Mouse (Mus musculus) frontal cortex, postnatal 14 days (tissue): ENCODE data around the gene Kif17.
"Not testable (repeated sequence)": the region's sequence is repeated elsewhere in the genome, so short reads cannot be mapped to it uniquely, and the experiment has no call there.

Experiments used
- DNase-seq, 2 experiments: peaks; one replicate each; pipeline ENCODE4 v3.0.0; 2022; ENCODE audit warnings: low spot score in 2 of 2

The Kif17 gene

DNA sequence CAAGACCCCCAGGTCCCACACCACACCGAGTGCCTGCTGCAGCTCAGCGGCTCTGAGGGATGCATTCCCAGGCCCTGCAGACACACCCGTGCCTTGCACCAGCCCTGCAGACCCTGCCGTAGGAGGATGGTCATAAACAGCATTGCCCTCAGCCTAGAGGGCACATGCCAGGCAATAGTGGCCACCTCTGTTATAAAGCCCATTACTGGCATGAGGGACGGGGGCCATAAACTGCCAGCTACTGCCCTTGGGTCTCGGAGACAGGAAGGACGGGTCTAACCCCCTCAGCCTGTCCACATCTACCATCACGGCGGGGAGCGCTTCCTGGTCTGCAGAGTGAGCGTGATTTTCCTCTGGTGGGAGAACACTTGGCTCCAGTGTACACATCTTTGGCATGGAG is 62.8 kb downstream of the Kif17 start:
- DNase-seq = no peak

DNA sequence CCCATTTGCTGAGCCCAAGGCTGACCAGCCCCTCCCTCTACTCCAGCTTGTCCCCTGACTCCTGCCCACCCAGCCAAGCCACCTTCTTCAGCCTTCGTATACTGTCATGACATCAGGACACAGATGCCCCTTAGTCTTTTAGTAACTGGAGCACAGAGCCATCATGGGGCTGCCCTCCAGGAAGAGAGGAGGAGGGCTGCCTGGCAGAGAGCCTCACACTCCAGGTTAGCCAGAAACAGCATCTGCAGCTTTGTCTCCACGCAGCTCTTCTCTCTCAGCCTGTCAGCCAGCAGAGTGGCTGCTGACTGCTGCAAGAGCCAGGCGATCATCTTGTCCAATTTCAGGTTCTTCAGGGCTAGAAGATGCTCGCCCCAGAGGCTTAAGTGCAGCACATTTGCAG is 63.6 kb downstream of the Kif17 start:
- DNase-seq = no peak

DNA sequence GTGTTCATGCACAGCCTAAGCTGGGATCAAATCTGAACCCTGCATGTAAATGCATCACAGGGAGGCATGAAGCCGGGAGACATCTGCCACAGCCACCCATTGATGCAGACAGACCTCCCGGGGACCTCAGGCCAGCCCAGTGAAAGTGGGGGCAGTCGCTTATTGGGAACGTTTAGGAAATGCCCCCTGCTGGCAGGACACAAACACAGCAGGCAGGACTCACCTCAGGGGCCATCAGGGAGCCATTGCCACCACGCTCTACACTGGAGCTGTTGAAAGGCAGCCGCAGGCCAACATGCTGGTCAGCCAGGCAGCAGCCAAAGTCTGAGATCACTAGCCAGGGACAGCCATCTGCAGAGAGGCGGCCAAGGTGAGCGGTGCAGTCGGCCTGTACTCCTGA is 65.5 kb downstream of the Kif17 start:
- DNase-seq = peak in 1 of 2 experiments; percentile 9

DNA sequence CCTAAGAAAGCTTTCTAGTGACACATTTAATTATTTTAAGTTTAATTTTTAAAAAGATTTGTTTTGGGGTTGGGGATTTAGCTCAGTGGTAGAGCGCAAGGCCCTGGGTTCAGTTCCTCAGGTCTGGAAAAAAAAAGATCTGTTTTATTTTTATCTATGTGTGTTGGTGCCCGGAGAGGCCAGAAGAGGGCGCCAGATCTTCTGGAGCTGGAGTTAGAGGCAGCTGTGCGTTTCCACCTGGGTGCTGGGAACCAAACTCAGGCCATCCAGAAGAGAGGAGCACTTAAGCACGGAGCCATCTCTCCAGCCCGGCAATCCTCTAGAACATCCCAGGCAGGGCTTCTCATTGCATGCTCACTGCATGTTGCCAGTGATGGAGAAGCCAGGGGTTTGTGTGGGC is 66.1 kb downstream of the Kif17 start:
- no peak for DNase-seq

DNA sequence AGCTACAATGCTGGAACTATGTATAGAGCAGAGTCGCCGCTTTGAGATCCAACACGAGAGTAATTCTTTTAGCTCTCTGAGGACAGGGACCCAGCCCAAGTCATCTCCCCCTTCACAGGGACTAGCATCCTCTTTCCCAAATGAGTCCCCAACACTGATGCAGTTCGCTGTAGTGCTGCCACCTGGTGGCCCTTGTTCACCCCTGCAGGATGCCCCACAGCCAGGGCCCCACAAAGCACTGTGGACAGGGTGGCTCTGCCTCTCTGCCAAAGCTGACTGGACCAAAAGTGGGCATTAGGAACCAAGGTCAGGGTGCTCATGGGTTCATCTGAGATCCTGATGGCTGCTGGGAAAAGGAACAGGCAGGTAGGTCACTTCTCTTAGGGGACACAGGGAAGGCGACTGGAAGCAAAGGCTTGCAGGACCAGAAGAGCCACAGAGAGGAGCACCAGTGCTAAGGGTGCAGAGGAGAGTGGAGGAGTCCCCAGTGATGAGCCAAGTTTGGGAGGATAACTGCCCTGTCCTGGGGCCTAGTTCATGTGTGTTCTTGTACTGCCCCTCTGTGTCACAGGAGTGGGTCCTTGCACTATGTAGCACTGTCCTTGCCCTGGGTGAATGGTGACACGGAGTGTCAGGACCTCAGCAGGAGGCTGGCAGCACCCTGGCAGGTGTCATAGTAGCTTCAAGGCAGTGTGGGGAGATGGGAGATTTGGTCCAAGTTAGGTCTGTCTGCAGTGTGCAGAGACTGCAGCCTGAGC is 68.5 kb downstream of the Kif17 start:
- DNase-seq = peak in 1 of 2 experiments; percentile 59

DNA sequence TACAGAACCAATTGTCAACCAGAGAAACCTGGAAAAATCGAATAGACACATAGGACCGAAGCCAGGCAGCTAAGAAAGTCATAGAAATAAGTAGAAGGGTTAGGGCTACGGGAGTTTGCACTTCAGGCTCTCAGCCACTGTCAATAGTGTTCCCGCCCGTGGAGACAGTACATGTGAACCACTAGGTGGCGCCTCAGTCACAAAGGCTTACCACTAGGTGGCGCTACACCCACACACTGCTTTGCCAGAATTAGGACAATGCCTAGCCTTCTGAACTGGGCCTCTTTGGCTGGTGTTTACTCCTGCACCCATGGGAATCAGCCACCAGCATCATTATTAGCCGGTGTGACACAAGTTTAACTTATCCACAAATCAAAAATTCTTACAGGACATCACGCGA is 69.3 kb downstream of the Kif17 start:
- peak; percentile 73 to 85 for DNase-seq

DNA sequence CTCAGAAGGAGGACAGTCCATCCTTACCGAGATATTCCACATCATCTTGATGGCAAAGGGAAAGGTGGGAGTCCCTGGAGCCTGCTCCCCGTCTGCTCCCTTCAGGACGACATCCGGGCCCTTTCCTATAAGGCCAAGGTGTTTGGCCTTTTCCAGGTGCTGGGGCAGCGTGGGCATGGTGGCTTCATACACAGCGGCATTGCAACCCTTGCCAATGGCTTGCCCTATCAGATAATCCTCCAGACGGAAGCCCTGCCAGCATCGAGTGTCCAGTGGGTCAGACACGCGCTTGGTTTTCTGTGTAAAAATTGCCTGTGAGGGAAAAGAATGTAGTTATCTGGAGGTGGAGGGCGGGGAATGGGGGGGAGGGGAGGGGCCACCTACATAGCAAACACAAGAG is 70.5 kb downstream of the Kif17 start:
- DNase-seq = no peak

DNA sequence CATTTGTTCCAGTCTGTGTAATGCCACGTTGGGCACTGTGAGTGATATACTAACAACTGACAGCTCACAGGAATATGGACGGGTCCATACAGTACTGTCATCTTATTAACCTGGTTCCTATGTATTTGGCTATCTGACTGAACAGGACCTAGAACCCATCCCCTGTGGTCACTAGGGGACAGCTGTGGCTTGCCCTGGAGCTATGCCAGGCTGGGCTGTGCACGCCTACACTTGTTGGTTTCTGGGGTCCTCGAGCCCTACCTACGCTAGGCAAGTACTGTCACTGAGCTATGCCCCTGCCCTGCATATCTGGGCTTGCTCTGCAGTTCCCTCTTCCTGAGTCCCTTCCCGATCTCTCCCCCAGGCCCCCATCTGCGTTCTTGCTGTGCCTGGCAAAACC is 71.3 kb downstream of the Kif17 start:
- no peak for DNase-seq

DNA sequence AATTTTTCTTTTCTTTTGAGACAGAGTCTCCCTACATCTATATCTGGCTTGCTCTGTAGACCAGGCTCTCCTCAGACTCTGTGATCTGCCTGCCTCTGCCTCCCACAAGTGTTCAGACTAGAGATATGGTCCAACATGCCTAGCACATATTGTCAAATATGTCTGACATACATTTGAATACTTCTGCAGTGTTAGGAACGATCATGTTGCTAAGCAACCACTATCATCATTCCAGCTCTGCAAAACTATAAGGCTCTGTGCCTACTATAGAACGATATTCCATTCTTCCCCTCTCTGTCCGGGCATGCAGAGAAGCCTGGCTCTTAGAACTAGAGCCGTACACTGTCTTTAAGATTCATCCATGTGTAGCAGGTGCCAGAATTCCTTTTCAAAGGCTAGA is 72.5 kb downstream of the Kif17 start:
- no peak for DNase-seq

DNA sequence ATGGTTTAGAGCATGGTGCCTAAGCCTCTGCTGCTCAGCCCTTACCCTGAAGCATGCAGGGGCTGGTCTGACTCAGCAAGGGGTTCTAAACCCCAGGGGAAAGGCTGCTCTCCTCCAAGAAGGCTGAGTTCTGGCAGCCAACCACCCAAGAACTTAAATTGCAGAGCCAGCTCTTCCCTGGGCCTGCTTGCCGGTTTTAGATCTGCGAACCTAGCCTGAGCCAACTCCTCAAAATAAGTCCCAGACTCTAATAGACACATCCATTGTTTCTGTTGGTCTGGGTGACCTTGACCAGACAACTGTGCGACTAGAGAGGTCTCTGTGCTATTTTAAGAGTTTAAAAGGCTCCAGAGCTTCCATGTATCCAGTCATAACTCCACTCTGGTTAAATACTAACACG is 73.5 kb downstream of the Kif17 start:
- DNase-seq = no peak

DNA sequence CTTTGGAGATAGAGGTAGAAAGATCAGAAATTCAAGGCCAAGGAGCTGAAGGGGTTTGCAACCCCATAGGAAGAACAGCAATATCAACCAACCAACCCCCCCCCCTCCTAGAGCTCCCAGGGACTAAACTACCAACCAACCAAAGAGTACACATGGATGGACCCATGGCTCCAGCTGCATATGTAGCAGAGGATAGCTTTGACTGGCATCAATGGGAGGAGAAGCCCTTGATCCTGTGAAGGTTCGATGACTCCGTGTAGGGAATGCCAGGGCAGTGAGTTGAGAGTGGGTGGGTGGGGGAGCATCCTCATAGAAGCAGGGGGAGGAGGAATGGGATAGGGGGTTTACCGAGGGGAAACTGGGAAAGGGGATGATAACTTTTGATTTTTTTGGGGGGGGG is 74.2 kb downstream of the Kif17 start:
- no peak for DNase-seq

DNA sequence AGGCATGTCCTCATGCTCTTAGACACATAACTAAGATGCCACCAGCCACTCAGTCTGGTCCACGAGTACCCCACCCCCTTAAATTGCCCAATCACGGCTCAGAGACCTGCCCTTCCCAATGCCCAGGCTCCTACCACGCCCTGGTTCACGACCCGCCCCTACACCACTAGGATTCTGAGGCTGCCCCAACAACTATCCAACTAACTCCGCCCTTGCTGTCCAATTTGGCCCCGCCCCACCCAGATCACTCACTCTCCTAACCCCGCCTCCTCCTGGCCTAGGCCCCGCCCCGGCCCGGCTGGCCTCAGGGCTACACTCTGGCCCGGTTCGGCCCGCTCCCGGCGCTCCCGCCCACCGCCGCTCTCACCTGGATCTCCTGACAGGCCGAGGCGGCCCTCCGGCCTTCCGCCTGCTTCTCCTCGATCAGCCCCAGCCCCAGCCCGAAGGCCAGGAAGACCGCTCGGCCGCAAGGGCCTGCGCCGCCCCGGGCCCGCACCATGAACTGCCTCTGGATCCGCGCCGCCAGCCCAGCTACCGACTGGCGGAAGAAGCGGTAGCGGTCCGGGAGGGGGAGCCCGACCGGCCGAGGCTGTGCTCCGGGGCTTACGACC is 75.3 kb downstream of the Kif17 start:
- peak; percentile 84 to 89 for DNase-seq

DNA sequence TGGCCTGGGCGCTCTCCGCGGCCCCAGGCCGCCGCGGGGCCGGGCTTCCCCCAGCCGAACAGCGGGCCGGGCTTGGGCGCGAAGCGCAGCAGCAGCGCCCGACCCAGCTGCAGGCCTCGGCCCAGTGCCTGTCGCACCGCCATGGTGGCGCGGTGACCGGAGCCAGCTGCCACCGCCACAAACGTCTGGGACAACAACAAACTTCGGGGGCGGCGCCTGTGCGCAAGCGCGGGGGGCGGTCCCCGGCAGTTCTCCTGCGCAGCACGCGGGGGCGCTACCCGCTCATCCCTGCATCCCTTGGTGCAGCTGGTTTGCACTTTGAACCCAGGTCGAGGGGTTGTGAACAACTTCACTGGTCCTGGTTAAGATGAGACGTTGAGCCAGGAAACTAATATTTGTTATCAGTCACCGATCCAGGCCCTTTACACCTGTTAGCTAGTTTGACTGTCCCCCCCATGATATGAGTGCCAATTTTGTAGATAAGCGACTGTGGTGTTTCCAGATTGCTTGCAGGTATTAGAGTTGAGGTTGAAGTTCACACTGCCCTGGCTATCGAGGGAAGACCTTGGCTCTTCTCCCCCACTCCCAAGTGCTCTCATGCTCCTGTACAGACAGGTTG is 76.0 kb downstream of the Kif17 start, which contains the start of gene Pink1:
Pink1 (minus strand) TSS at position 231 of the 619 bp plus-strand sequence.
- DNase-seq = peak; percentile 83 to 86

DNA sequence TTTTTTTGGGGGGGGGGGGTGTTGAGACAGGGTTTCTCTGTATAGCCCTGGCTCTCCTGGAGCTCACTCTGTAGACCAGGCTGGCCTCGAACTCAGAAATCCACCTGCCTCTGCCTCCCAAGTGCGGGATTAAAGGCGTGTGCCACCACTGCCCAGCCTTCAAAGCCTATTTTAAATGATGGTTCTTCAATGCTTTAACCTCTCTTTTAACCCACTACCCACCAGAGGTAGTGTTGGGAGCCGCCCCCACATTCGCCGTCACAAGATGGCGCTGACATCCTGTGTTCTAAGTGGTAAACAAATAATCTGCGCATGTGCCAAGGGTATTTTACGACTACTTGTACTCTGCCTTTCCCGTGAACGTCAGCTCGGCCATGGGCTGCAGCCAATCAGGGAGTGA is 76.9 kb downstream of the Kif17 start:
- not testable (repeated sequence) for DNase-seq

DNA sequence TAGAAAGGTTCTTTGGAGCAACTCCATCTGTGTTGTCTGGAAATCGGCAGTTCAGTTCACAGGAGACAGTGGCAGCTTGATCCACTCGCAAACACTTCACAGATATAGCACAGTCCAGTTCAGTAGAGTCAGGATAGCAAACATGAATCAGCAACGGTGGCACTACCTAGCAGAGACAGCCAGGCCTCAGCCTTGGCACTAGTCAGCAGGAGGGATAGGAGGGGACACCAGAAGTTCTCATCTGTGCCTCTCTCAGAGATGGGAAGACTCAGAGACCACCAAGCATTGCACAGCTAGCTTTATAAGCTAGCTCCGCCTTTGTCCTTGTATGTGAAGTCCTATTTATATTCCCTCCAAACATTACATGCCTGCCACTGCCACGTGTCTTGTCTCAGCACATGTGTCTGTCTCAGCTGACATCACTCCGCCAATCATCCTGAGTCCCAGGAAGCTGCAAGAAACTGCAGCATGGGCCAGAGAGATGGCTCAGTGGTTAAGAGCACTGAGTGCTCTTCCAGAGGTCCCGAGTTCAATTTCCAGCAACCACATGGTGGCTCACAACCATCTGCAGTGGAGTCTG is 77.7 kb downstream of the Kif17 start:
- DNase-seq = no peak

DNA sequence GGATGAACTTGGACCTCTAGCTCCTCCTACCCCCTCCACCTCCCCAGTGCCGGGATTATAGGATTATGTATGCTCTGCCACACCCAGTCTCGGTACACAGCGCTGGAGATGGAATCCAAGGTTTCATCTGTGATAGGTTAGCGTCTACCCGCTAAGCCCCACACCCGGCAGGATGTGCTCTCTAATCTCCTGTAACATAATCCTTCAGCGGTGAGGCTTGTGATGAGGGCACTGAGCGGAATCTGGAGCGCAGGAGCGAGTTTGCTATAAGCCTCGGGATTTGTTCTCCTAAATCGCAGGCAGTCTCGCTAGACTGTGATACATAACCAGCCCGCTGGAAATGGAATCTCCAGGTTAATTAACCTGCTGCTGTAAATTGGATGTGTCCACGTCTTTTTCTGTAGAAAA is 80.0 kb downstream of the Kif17 start:
- DNase-seq = no peak

DNA sequence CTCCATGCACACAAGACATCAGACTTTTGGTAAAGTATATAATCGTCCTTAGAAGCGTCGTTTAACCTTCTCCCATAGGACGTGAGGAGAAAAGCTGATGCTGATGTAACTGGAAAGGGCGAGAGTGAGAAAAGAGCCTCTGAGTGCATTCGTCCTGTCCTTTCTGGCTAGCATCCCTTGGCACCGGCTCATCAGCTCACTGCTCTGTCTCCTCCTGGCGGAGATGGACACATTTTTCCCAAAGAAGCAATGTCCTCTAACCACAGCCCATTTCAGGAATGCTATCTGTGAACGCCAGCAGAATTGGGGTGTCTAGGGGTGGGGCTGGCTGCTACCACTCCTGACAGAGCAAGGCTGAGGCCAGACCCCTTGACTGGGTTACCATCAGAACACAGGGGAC is 81.4 kb downstream of the Kif17 start:
- DNase-seq = no peak

DNA sequence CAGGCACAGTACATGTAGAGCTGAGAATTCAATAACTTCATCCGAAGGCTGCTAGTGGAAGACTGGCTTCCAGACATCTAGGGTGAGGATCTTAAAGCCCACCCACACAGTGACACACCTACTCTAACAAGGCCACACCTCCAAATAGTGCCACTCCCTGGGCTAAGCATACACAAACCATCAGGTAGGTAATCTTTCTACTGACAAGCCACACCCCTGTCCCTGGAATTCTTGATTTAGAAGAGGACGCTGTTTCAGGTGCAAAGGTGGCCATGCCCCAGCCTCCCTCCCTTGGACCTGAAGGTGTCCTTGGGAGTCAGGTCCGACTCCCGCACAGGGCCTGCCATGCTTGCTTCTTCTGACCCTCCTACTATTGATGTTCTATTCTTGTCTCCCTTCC is 82.9 kb downstream of the Kif17 start:
- no peak for DNase-seq

DNA sequence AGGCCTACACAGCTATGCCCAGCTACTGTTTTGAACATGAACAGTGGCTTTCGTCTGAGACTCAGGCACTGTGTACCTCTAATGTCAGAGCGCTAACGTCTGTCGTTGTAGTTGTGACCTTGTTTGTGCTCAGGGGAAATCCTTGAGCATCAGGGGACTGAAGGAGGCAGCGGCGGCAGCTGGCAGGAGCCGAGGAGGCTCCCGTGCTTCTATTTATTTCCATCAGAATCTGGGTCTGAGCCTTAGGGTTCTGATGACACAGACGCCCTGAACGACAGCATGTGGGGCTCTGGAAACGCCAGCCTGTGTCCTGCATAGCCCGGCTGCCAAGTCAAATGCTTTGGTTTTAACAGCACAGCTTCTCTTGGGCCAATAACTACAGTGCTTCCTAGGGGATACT is 84.8 kb downstream of the Kif17 start:
- DNase-seq = no peak

DNA sequence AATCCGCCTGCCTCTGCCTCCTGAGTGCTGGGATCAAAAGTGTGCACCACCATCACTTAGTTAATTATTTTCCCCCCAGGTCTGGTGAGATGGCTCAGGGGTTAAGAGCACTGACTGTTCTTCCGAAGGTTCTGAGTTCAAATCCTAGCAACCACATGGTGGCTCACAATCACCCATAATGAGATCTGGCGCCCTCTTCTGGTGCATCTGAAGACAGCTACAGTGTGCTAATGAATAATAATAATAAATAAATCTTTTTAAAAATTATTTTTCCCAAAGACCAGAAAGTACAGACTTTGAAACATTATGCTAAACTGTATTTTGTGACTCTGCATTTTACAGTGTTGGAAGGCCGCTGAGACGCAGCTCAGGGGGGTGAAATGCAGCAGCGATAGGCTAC is 85.4 kb downstream of the Kif17 start:
- no peak for DNase-seq

DNA sequence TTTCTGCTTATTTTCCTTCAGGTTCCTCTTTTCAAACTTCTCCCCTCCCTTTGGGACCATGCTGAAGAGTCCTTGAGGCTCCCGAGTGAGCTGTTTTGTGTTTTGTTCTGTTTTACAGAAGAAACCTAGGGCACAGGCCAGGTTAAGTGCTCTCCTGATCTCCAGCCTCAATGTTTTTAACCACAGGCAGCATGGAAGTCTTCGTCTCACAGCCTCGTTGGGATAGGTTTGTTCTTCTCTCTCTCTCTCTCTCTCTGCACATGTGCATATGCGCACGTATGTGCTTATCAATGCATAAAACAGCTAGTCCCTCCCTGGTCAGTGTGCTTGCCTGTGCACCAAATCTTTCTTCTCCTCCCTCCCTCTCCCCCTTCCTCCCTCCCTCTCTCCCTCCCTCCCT is 86.6 kb downstream of the Kif17 start:
- DNase-seq = no peak

DNA sequence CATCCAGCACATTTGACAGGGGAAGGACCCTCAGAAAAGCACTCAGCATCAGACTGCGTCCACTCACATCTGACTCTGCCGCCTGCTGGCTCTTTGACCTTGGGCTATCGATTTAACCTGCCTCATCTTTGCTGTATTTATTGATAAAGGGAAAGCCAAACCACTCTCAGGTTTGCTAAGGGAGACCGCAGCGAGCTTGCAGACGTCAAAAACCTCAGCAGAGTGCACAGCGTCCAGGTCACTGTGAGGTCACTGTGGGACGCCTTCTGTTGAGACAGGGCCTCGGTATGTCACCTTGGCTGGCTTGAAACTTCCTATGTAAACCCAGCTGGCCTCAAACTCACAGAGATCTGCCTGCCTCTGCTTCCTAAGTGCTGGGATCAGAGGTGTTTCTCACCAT is 87.1 kb downstream of the Kif17 start:
- no peak for DNase-seq

DNA sequence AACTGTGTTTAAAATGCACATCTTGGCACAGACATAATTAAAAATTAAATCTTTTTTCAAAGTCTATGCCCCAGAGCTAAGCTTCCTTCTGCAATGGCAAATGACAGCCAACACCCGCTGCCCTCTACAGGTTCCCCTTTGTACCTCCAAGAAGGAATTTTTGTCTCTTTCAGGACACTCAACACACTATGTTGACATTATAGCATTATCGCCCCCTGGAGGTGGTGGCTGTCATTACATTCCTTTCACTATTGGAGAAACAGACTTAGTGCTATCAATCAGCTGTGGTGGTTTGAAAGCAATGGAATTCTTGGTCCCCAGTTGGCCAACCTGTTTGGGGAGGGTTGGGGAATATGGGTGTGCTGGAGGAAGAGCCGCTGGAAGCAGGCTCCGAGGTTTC is 89.7 kb downstream of the Kif17 start:
- DNase-seq = no peak
